Mouse (Mus musculus) R1 (cell line): ENCODE data around the gene Ciao2a.

Experiments
- DNase-seq: peaks from one replicate; pipeline ENCODE4 v3.0.0-alpha.2; 2018; ENCODE audit warnings: low read depth, low spot score

Gene Ciao2a

DNA sequence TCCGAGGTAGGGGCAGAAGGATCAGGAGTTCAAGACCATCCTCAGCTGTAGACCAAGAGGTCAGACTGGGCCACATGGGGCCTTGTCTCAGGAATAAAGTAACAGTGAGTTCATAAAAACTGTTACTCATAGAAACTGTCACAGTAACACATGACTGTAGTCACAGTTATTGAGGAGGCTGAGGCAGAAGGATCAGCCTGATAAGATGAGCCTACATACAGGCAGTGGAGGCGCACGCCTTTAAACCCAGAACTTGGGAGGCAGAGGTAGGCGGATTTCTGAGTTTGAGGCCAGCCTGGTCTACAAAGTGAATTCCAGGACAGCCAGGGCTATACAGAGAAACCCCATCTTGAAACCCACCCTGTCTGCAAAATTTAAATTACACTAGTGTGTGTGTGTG is 6.3 kb upstream of the Ciao2a start:
- no peak for DNase-seq

DNA sequence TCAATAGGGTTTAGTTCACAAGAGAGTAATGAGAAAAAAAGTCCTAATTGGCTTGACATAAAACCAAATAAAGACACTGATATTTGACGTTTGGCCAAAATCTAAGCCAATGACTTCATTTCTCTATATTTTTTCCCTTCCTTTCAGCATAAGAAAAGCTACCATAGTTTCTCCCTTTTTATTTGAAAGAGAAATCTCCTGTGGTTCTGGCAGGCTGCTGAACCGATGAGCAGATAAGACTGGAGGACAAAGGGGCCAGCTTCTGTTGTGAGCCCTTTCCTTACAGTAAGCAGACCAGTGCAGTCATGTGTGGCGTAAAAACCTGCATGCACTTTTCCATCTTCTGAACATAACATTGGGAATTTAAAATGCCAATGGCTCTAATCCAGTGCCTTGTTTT is 5.5 kb upstream of the Ciao2a start:
- no peak for DNase-seq

DNA sequence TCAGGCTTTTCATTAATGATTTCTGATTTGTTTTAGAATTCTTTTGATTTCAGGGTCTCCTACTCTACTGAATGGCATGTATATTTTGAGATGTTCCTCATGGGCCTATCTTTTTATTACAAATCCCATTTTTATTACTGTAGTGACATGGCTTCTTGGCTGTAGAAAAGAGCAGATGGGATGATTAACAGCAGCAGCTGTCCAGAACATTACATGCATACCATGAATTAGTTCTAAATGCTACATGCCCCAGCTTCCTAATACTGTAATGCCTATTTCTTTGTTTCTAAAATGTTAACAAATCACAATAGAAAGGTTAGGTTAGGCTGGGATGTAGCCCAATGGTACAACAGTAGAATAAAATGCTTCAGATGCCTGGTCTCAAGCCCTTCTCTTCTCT is 5.0 kb upstream of the Ciao2a start:
- no peak for DNase-seq

GRCm38 (mm10) chr9:66123648-66124047 is 2.8 kb upstream of the Ciao2a start:
- DNase-seq: no peak

DNA sequence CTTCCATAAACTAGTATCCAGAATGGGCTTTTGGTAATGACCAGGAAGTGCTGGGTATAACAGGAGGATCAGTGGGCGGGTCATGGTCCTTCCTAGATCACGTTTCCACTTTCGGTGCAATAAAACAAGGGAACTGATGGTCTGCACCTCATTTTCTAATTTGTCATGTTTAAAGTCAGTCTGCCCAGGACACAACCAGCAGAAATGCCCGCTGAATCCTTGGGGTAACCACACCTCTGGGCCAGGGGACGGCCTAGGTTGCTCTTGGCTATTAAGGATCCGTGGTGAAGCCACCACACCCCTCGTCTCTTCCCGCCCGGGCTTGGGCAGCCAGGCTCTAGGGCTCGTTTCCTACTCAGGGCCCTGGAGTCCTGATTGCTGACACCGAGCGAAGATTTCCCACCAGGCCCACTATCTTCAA is 2.3 kb upstream of the Ciao2a start:
- no peak for DNase-seq

GRCm38 (mm10) chr9:66124681-66125542 is 1.5 kb upstream of the Ciao2a start:
- DNase-seq: peak; percentile 98

GRCm38 (mm10) chr9:66125543-66126455 is 612 bp upstream of the Ciao2a start:
- peak; percentile 41 for DNase-seq

- DNase-seq: no peak
Measured at GRCm38 (mm10) chr9:66127193-66127546, 759 bp downstream of the Ciao2a start.

GRCm38 (mm10) chr9:66127884-66128283 is 1.5 kb downstream of the Ciao2a start:
- no peak for DNase-seq

DNA sequence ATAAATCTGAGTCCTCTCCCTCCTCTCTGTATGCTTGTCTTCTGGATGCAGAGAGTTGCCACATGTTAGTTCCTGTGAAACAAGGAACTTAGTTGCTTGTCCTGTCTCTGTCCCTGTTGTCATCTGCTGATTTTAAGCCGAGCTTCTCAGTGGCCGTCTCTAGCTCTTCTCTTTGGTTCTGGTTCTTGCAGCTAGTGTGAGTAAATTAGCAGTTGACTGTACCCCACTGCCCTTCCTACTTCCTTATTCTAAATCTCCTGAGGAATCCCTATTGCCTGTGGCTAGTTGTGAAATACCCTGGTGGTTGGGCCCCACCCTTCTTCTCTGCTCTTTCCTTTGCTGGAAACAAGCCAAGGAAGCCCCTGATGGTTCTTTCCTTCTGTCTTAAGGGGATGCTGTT is 5.1 kb downstream of the Ciao2a start:
- peak; percentile 21 for DNase-seq

DNA sequence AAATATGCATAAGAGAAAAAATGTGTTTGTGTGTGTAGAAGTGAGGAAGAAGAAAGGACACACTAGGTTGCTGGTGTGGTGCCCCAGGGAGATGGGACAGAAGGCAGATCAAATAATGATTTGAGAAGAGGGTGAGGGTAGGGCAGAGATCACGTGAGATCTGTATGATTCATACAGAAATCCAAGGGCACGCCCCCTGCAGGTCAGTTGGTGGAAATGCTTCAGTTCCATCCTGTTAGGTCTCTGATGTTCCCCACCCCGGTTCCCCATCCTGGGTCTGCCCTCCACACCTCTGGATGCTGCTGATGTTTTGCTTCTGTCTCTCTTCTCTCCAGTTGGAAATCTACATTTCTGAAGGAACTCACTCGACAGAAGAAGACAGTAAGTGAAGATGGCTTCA is 9.6 kb downstream of the Ciao2a start:
- peak; percentile 78 for DNase-seq

- DNase-seq: no peak
Measured at GRCm38 (mm10) chr9:66138193-66138592, 11.8 kb downstream of the Ciao2a start.

DNA sequence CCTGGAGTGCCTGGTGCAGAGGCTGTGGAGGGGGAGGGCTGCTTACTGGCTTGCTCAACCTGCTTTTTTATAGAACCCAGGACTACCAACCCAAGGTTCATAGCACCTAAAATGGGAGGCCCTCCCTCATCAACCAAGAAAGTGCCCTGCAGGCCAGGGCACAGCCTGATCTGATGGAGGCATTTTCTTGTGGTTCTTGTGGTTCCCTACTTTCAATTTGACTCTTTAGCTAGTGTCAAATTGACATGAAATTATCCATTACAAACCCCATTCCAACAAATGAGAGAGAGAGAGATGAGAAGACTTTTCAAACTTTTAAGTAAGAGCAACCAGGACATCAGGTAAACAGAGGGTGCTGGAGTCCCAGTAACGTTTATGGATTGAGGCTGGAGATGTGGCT is 15.9 kb downstream of the Ciao2a start:
- no peak for DNase-seq

- DNase-seq: peak; percentile 75
Measured at GRCm38 (mm10) chr9:66144248-66144647, 17.8 kb downstream of the Ciao2a start.

- DNase-seq: no peak
Measured at GRCm38 (mm10) chr9:66146141-66146540, 19.7 kb downstream of the Ciao2a start.

DNA sequence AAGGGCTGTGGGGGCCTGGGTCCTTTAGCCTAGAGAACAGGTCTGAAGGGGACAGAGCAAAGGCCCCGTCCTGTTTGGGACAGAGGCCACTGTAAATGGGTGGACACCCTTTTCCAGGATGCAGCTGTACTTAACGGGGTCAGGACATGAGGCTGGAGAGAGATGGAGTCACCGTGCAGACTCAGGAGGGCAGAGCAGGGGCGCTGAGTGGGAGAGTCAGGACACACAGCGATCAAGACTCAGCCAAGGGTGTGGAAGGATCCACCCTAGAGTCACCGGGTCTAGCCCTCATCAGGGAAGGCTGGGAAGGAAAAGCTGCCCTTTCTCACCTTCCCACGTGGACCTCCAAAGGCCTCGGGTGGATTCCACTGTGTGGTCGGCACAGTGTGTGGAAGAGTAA is 25.6 kb downstream of the Ciao2a start:
- no peak for DNase-seq

- no peak for DNase-seq
Measured at GRCm38 (mm10) chr9:66153594-66153993, 27.2 kb downstream of the Ciao2a start.

GRCm38 (mm10) chr9:66154013-66154412 is 27.6 kb downstream of the Ciao2a start:
- DNase-seq: no peak

DNA sequence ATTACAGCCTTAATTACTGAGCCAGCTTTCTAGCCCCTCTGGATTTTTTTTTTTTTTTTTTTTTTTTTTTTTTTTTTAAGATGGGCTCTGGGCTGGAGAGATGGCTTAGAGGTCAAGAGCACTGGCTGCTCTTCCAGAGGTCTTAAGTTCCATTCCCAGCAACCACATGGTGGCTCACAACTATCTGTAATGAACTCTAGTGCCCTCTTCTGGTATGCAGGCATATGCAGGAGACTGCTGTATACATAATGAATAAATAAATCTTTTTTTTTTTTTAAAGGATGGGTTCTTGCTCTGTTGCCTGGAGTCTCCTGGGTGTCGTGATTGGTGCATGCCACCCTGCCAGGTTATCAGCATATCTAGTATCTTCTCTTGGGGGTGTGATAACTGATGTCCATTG is 29.1 kb downstream of the Ciao2a start:
- peak; percentile 58 for DNase-seq

- peak; percentile 82 for DNase-seq
Measured at GRCm38 (mm10) chr9:66157958-66158830, 31.8 kb downstream of the Ciao2a start, which contains the start of gene Dapk2. Gene Dapk2 (plus strand): TSS chr9:66158223.

GRCm38 (mm10) chr9:66158885-66159430 is 32.5 kb downstream of the Ciao2a start:
- DNase-seq: no peak
